Mouse (Mus musculus) midbrain, postnatal 0 days (tissue): Measurements from ENCODE around the gene Fdx1l. TPM values are rescaled to one million over a fixed set of nuclear protein-coding genes. Genes with fewer than 3 reads are reported as not detected.
A peak's percentile ranks its signal among the peaks of the same experiment; 100 is the strongest.

Experiments
- ATAC-seq: fragments of 200-750 bp; cut with Nextera tagmentation; 2 replicates; pipeline ENCODE4 v1.8.0; 2017; ENCODE audit warnings: moderate number of reproducible peaks, mild to moderate bottlenecking, moderate TSS enrichment, moderate library complexity; ENCODE audit not compliant: low FRiP score
- DNase-seq: peaks from one replicate; pipeline ENCODE4 v3.0.0-alpha.2; 2015; ENCODE audit warnings: low spot score
- H3K27ac ChIP-seq: fragments of 300-500 bp; sonication (generic); 2 replicates; pipeline ENCODE4 v1.5.1; 2014; ENCODE audit warnings: low read depth, mild to moderate bottlenecking, low read length, mixed read lengths
- H3K27me3 ChIP-seq: fragments of 300-500 bp; sonication (generic); 2 replicates; pipeline ENCODE4 v1.6.1; 2014; ENCODE audit warnings: low read length, control low read depth, mixed read lengths; ENCODE audit not compliant: insufficient read depth
- H3K36me3 ChIP-seq: fragments of 300-500 bp; sonication (generic); 2 replicates; pipeline ENCODE4 v1.6.1; 2014; ENCODE audit warnings: low read length, control low read depth, mixed read lengths; ENCODE audit not compliant: insufficient read depth
- H3K4me1 ChIP-seq: fragments of 300-500 bp; sonication (generic); 2 replicates; pipeline ENCODE4 v1.6.1; 2014; ENCODE audit warnings: mild to moderate bottlenecking, control low read depth, antibody characterized with exemption, low read length, mixed read lengths; ENCODE audit not compliant: insufficient read depth
- H3K4me2 ChIP-seq: fragments of 300-500 bp; sonication (generic); 2 replicates; pipeline ENCODE4 v1.6.1; 2014; ENCODE audit warnings: low read depth, mild to moderate bottlenecking, low read length, mixed read lengths; ENCODE audit not compliant: poor library complexity, severe bottlenecking
- H3K4me3 ChIP-seq: fragments of 300-500 bp; sonication (generic); 2 replicates; pipeline ENCODE4 v1.5.1; 2014; ENCODE audit warnings: low read depth, mild to moderate bottlenecking, low read length, moderate library complexity
- H3K9ac ChIP-seq: fragments of 300-500 bp; sonication (generic); replicated peaks from 2 replicates; pipeline ENCODE4 v1.6.1; 2014; ENCODE audit warnings: mild to moderate bottlenecking, low read length, moderate library complexity, mixed read lengths; ENCODE audit not compliant: poor library complexity, severe bottlenecking
- H3K9me3 ChIP-seq: fragments of 300-500 bp; sonication (generic); 2 replicates; pipeline ENCODE4 v1.6.1; 2016; ENCODE audit warnings: low read length, control low read depth
- CTCF ChIP-seq: IDR thresholded peaks from 2 replicates; pipeline ENCODE4 v1.5.1; 2016; ENCODE audit warnings: antibody characterized with exemption, mild to moderate bottlenecking
- WGBS: fragments of 180-500 bp; shearing (Covaris S2); extraction: QIAGEN DNeasy Blood & Tissue Kit; methylation state at CpG from one replicate; pipeline ENCODE4 v1.1.7; 2014; 5-methylcytosine and 5-hydroxymethylcytosine counted together
- microRNA counts: library from miRNA; unstranded; fragments of <30 nt; microRNA quantifications from one replicate; lab custom pipeline; 2015
- microRNA-seq: library from miRNA; unstranded; fragments of <30 nt; microRNA quantifications from one replicate; pipeline ENCODE4, GENCODE M21; 2016; ENCODE audit warnings: borderline number of aligned reads
- polyA plus RNA-seq: library from polyadenylated mRNA; unstranded; fragments of >200 nt; fragmentation: Nextera tagmentation; extraction: Ambion mirVana; gene quantifications from 2 replicates; pipeline ENCODE4 v1.2.1, GENCODE M21; 2015
- total RNA-seq: library from RNA; depleted of rRNA; stranded (reverse); fragments of >200 nt; gene quantifications from 2 replicates; pipeline ENCODE4 v1.2.3, GENCODE M21; 2014; rRNA removed

Gene Fdx1l
- total and polyA plus RNA-seq, 2 experiments from 2014 or later = 81.3 to 86.5 TPM

DNA sequence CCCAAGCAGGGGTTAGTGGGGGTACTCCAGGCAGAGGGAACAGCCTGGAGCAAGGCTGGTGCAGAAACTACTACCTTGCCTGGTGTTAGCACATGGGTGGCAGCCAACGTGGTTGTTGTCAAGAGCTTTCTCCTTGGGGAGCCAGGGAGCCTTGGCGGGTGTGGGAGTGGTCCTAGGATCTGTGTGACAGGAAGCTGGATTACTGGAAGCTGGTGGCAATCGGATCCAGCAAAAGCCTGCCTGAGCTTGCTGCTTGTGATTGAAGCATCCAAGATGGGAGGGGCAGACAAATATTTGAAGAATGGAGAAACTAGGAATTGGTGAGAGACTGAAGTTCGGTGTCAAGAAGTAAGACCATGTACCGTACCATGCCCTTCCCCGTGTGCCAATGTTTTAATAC is 51.1 kb downstream of the Fdx1l start:
- no peak for TF ChIP-seq CTCF
- H3K4me3 ChIP-seq = no peak overlapping the region
- H3K4me1 ChIP-seq = no peaks in the 10 kb centered on the region
- WGBS = 65% methylated on average over 6 of the region's 6 CpGs
- DNase-seq = no peak
- H3K9ac ChIP-seq = no peak overlapping the region
- H3K27ac ChIP-seq = no peak overlapping the region
- no peaks in the 10 kb centered on the region for H3K36me3 ChIP-seq
- H3K9me3 ChIP-seq = no peaks in the 10 kb centered on the region
- no peak overlapping the region for H3K4me2 ChIP-seq
- peaks cover 7% of the 10 kb centered on the region for H3K27me3 ChIP-seq
- ATAC-seq = no peak

DNA sequence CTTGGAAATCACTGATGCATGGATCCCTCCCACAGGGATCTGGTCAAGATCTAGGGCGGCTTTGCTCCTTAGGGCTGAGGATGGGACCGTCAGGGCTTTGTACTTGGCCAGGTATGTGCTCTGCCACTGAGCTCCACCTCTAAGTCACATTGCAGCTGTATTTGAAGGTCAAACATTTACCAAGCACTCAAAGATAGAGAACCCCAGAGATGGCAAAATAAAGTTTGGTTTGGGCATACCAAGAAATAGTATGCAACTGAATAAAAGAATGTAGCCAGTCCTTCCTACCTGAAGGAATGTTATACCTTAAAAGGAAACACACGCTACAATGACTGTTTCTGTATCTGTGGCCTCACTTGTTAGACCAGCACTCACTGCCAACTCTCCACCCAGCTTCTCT is 52.1 kb downstream of the Fdx1l start:
- Histone ChIP-seq H3K9ac (no peak overlapping the region), H3K27me3 (peaks cover 11% of the 10 kb centered on the region), H3K9me3 (no peaks in the 10 kb centered on the region), H3K4me1 (no peaks in the 10 kb centered on the region), H3K27ac (no peak overlapping the region), H3K36me3 (no peaks in the 10 kb centered on the region), H3K4me2 (no peak overlapping the region), H3K4me3 (no peak overlapping the region)
- TF ChIP-seq CTCF = no peak
- ATAC-seq (no peak), DNase-seq (no peak)
- WGBS = 72% methylated on average over 3 of the region's 3 CpGs

DNA sequence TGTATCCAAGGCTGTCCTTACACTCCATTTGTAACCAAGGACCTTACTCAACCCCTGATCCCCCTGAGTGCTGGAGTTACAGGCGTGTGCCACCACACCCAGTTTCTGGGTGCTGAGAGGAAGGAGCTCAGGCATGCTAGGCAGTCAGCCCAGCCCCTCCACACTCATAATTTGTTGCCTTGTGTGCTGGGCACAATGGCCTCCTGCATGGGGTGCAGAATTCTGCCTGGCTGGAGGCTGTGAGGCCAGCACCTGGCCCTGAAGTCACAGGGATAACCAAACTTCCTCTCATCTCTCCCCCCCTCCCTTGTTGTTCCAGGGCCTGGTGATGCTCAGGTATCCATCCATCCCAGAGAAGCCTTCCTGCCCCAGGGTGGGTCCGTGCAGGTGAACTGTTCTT is 54.8 kb downstream of the Fdx1l start:
- H3K27ac ChIP-seq = no peak overlapping the region
- H3K9me3 ChIP-seq = no peaks in the 10 kb centered on the region
- H3K27me3 ChIP-seq = peaks cover 25% of the 10 kb centered on the region
- no peaks in the 10 kb centered on the region for H3K4me1 ChIP-seq
- ATAC-seq (no peak), DNase-seq (no peak)
- no peak overlapping the region for H3K4me3 ChIP-seq
- 79% methylated on average over 2 of the region's 2 CpGs for WGBS
- H3K36me3 ChIP-seq = no peaks in the 10 kb centered on the region
- TF ChIP-seq CTCF = no peak
- H3K4me2 ChIP-seq = no peak overlapping the region
- no peak overlapping the region for H3K9ac ChIP-seq

MicroRNAs within 50 kb of the gene (microRNA counts, 519-probe panel; counts per million panel counts)
- 528 counts per million, percentile 58 among the panel's probes with 10 or more counts for microRNA mmu-miR-1900 (lab: Ali Mortazavi, UCI)

Small RNA genes lying within 50 kb of the gene (microRNA-seq; reads per million reads assigned to microRNA genes)
- gene Mir1900 (not detected), gene Mir7082 (not detected)

Other genes with a start within 250 kb of the Fdx1l start
- 21.5 and 30.6 TPM in 2 replicates for gene A230050P20Rik, start 205.0 kb downstream of the Fdx1l start, total RNA-seq
- 24.7 and 28.5 TPM in 2 replicates for gene A230050P20Rik, start 205.0 kb downstream of the Fdx1l start, polyA plus RNA-seq
- 10.0 and 12.4 TPM in 2 replicates for gene Angptl6, start 193.9 kb downstream of the Fdx1l start, total RNA-seq
- 13.4 and 17.0 TPM in 2 replicates for gene Angptl6, start 193.9 kb downstream of the Fdx1l start, polyA plus RNA-seq
- gene Ppan, start 185.4 kb downstream of the Fdx1l start, total RNA-seq = 42.0 and 52.6 TPM in 2 replicates
- 37.9 and 39.9 TPM in 2 replicates for gene Ppan, start 185.4 kb downstream of the Fdx1l start, polyA plus RNA-seq
- 95.7 and 102 TPM in 2 replicates for gene Eif3g, start 175.0 kb downstream of the Fdx1l start, total RNA-seq
- gene Eif3g, start 175.0 kb downstream of the Fdx1l start, polyA plus RNA-seq = 227 and 232 TPM in 2 replicates
- gene Dnmt1, start 113.7 kb downstream of the Fdx1l start, total RNA-seq = 94.6 and 97.7 TPM in 2 replicates
- 40.8 and 42.1 TPM in 2 replicates for gene Dnmt1, start 113.7 kb downstream of the Fdx1l start, polyA plus RNA-seq
- 4.7 and 7.3 TPM in 2 replicates for gene S1pr2, start 96.8 kb downstream of the Fdx1l start, total RNA-seq
- 5.5 and 7.2 TPM in 2 replicates for gene S1pr2, start 96.8 kb downstream of the Fdx1l start, polyA plus RNA-seq
- gene Mrpl4, start 70.9 kb downstream of the Fdx1l start, total RNA-seq = 62.9 and 80.9 TPM in 2 replicates
- gene Mrpl4, start 70.9 kb downstream of the Fdx1l start, polyA plus RNA-seq = 105 TPM in 2 replicates
- 4.5 and 5.2 TPM in 2 replicates for gene Icam1, start 57.6 kb downstream of the Fdx1l start, total RNA-seq
- gene Icam1, start 57.6 kb downstream of the Fdx1l start, polyA plus RNA-seq = 3.4 and 3.6 TPM in 2 replicates
- gene Icam4, start 44.2 kb downstream of the Fdx1l start, total RNA-seq = not detected in 2 replicates
- 0.30 TPM in 1 of 2 replicates, not detected in the other for gene Icam4, start 44.2 kb downstream of the Fdx1l start, polyA plus RNA-seq
- gene Icam5, start 41.5 kb downstream of the Fdx1l start, total RNA-seq = 6.3 and 7.7 TPM in 2 replicates
- gene Icam5, start 41.5 kb downstream of the Fdx1l start, polyA plus RNA-seq = 4.1 and 4.2 TPM in 2 replicates
- 10.7 TPM in 1 of 2 replicates, not detected in the other for gene Zglp1, start 6.5 kb downstream of the Fdx1l start, total RNA-seq
- 0.20 TPM in 1 of 2 replicates, not detected in the other for gene Zglp1, start 6.5 kb downstream of the Fdx1l start, polyA plus RNA-seq
- gene Gm49373, start 518 bp downstream of the Fdx1l start, total RNA-seq = 2.4 and 2.7 TPM in 2 replicates
- 0.90 and 0.94 TPM in 2 replicates for gene Gm49373, start 518 bp downstream of the Fdx1l start, polyA plus RNA-seq
- gene Gm38431, start 18.4 kb upstream of the Fdx1l start, total RNA-seq = 2.1 and 5.8 TPM in 2 replicates
- 0.38 and 0.48 TPM in 2 replicates for gene Gm38431, start 18.4 kb upstream of the Fdx1l start, polyA plus RNA-seq
- gene Raver1, start 18.4 kb upstream of the Fdx1l start, total RNA-seq = 38.7 and 41.0 TPM in 2 replicates
- gene Raver1, start 18.4 kb upstream of the Fdx1l start, polyA plus RNA-seq = 20.2 and 20.7 TPM in 2 replicates
- gene Tyk2, start 57.6 kb upstream of the Fdx1l start, total RNA-seq = 9.8 and 9.9 TPM in 2 replicates
- 4.8 and 5.4 TPM in 2 replicates for gene Tyk2, start 57.6 kb upstream of the Fdx1l start, polyA plus RNA-seq
- gene Cdc37, start 76.4 kb upstream of the Fdx1l start, total RNA-seq = 29.0 and 37.7 TPM in 2 replicates
- gene Cdc37, start 76.4 kb upstream of the Fdx1l start, polyA plus RNA-seq = 179 and 186 TPM in 2 replicates
- gene Pde4a, start 92.1 kb upstream of the Fdx1l start, total RNA-seq = 40.7 and 46.5 TPM in 2 replicates
- 59.8 and 63.8 TPM in 2 replicates for gene Pde4a, start 92.1 kb upstream of the Fdx1l start, polyA plus RNA-seq
- gene Keap1, start 165.7 kb upstream of the Fdx1l start, total RNA-seq = 72.5 and 89.7 TPM in 2 replicates
- gene Keap1, start 165.7 kb upstream of the Fdx1l start, polyA plus RNA-seq = 60.6 and 67.7 TPM in 2 replicates
- gene S1pr5, start 174.8 kb upstream of the Fdx1l start, total RNA-seq = 4.2 and 5.2 TPM in 2 replicates
- 2.7 and 2.9 TPM in 2 replicates for gene S1pr5, start 174.8 kb upstream of the Fdx1l start, polyA plus RNA-seq
- gene Atg4d, start 191.7 kb upstream of the Fdx1l start, total RNA-seq = 20.3 and 26.6 TPM in 2 replicates
- gene Atg4d, start 191.7 kb upstream of the Fdx1l start, polyA plus RNA-seq = 26.3 and 32.6 TPM in 2 replicates
- gene Kri1, start 214.4 kb upstream of the Fdx1l start, total RNA-seq = 21.9 and 25.9 TPM in 2 replicates
- 11.7 and 13.0 TPM in 2 replicates for gene Kri1, start 214.4 kb upstream of the Fdx1l start, polyA plus RNA-seq
- gene Cdkn2d, start 217.8 kb upstream of the Fdx1l start, total RNA-seq = 93.4 and 126 TPM in 2 replicates
- gene Cdkn2d, start 217.8 kb upstream of the Fdx1l start, polyA plus RNA-seq = 141 and 146 TPM in 2 replicates
- gene Ap1m2, start 238.7 kb upstream of the Fdx1l start, total RNA-seq = 3.9 and 4.7 TPM in 2 replicates
- gene Ap1m2, start 238.7 kb upstream of the Fdx1l start, polyA plus RNA-seq = 3.1 TPM in 2 replicates
- gene Slc44a2, start 247.1 kb upstream of the Fdx1l start, total RNA-seq = 58.5 and 70.7 TPM in 2 replicates
- gene Slc44a2, start 247.1 kb upstream of the Fdx1l start, polyA plus RNA-seq = 47.1 and 52.0 TPM in 2 replicates